Mouse (Mus musculus) ES-E14 (cell line): ENCODE measurements around the gene Ddx19a.

Source experiments
- CHD2 ChIP-seq: IDR thresholded peaks from 2 replicates; pipeline ENCODE4 v1.6.1; 2014; ENCODE audit warnings: mild to moderate bottlenecking, low read depth, low read length, inconsistent platforms
- HCFC1 ChIP-seq: IDR thresholded peaks from 2 replicates; pipeline ENCODE4 v1.6.1; 2012; ENCODE audit warnings: low read length, inconsistent platforms, borderline replicate concordance; ENCODE audit not compliant: insufficient read depth
- ZNF384 ChIP-seq: IDR thresholded peaks from 2 replicates; pipeline ENCODE4 v1.6.1; 2012; ENCODE audit warnings: low read depth, low read length, inconsistent platforms

- TF ChIP-seq ZNF384 (no peak), HCFC1 (no peak), CHD2 (no peak)
These were observed 56.1 kb downstream of the Ddx19a start for GRCm38 (mm10) chr8:110941453-110941948.
